26 mouse cellular contexts compared by ENCODE assay signal in genomic region chr14:123062908-123063307, GRCm38 (mm10).
DNase-seq lines count a peak whose midpoint lies in the region; ATAC-seq lines count a peak whose summit lies in the region.
"Had no signal": no experiment of that assay in that cellular context is flagged by ENCODE, and none has a peak within 500 bp of the region (broad histone marks: within the 10 kb centered on the region; RNA-seq: fewer than 3 reads in every experiment).

No protein-coding gene starts in this region.

- H3K9me3 ChIP-seq in embryonic facial prominence, embryonic 11.5 days (replicated peaks; ENCODE audit: control insufficient read depth, low read length), result no peaks in the 10 kb centered on the region
- no peaks in the 10 kb centered on the region for H3K9me3 ChIP-seq in embryonic facial prominence, embryonic 10.5 days
- no peaks in the 10 kb centered on the region for H3K9me3 ChIP-seq in embryonic facial prominence, embryonic 13.5 days
- H3K9me3 ChIP-seq: embryonic facial prominence, embryonic 15.5 days; heart, embryonic 12.5 days; heart, embryonic 15.5 days had no signal

- no peaks in the 10 kb centered on the region for H3K36me3 ChIP-seq in embryonic facial prominence, embryonic 11.5 days (replicated peaks; ENCODE audit: control insufficient read depth, insufficient read depth, low read depth, low read length)
- H3K36me3 ChIP-seq in embryonic facial prominence, embryonic 10.5 days (replicated peaks), result no peaks in the 10 kb centered on the region
- no peaks in the 10 kb centered on the region for H3K36me3 ChIP-seq in embryonic facial prominence, embryonic 13.5 days
- H3K36me3 ChIP-seq: embryonic facial prominence, embryonic 15.5 days; heart, embryonic 12.5 days; heart, embryonic 15.5 days had no signal

- no peak overlapping the region; the same call in 1 of the 2 replicates for H3K27ac ChIP-seq in embryonic facial prominence, embryonic 11.5 days (replicated peaks; ENCODE audit: low read depth, low read length)
- H3K27ac ChIP-seq in embryonic facial prominence, embryonic 10.5 days (replicated peaks), result no peak overlapping the region
- peak overlapping the region; percentile 5; the same call in 1 of the 2 replicates for H3K27ac ChIP-seq in embryonic facial prominence, embryonic 13.5 days
- H3K27ac ChIP-seq: embryonic facial prominence, embryonic 15.5 days; heart, embryonic 15.5 days; hindbrain, embryonic 14.5 days; hindbrain, postnatal 0 days had no signal

- intact Hi-C loops in left cerebral cortex, postnatal 25 days (cut with DNase I), result no loop called here

- DNase-seq in embryonic facial prominence, embryonic 11.5 days (ENCODE audit: low spot score), result peak; percentile 71
- no peak for DNase-seq in embryonic facial prominence, embryonic 10.5 days (ENCODE audit: low spot score)
- peak; percentile 20 for DNase-seq in forelimb bud, embryonic 11.5 days (ENCODE audit: low read depth, low spot score)
- DNase-seq in cerebellum, postnatal 10 days, result no peak
- no peak for DNase-seq in left cerebral cortex, postnatal 25 days (ENCODE audit: low spot score in 2 of 2)
- DNase-seq: adrenal gland, adult 2 months; adrenal gland, postnatal 14 days; cerebellum, adult 11 months; cerebellum, adult 8-10 months; cerebellum, postnatal 14 days; forebrain, postnatal 0 days; gastrocnemius, postnatal 25 days; heart, adult 18-20 months; heart, postnatal 14 days; heart, postnatal 4 days; kidney, adult 2 months had no signal

- H3K4me3 ChIP-seq in embryonic facial prominence, embryonic 11.5 days (ENCODE audit: low read depth, low read length), result no peak overlapping the region
- no peak overlapping the region for H3K4me3 ChIP-seq in embryonic facial prominence, embryonic 10.5 days
- no peak overlapping the region for H3K4me3 ChIP-seq in embryonic facial prominence, embryonic 13.5 days
- H3K4me3 ChIP-seq: embryonic facial prominence, embryonic 15.5 days; heart, embryonic 12.5 days; heart, embryonic 15.5 days had no signal

- H3K4me1 ChIP-seq in embryonic facial prominence, embryonic 11.5 days (ENCODE audit: control insufficient read depth, insufficient read depth, low read length), result no peaks in the 10 kb centered on the region
- peaks cover 16% of the 10 kb centered on the region; the same call in 1 of the 2 replicates for H3K4me1 ChIP-seq in embryonic facial prominence, embryonic 10.5 days
- H3K4me1 ChIP-seq in embryonic facial prominence, embryonic 13.5 days, result peaks cover 8% of the 10 kb centered on the region; the same call in 1 of the 2 replicates
- H3K4me1 ChIP-seq: heart, embryonic 12.5 days; heart, embryonic 15.5 days had no signal

- no peaks in the 10 kb centered on the region for H3K27me3 ChIP-seq in embryonic facial prominence, embryonic 11.5 days (ENCODE audit: control insufficient read depth, insufficient read depth, low read length)
- no peaks in the 10 kb centered on the region for H3K27me3 ChIP-seq in embryonic facial prominence, embryonic 10.5 days (replicated peaks; ENCODE audit: low read depth, poor library complexity, severe bottlenecking)
- H3K27me3 ChIP-seq in embryonic facial prominence, embryonic 13.5 days, result no peaks in the 10 kb centered on the region
- H3K27me3 ChIP-seq: heart, embryonic 12.5 days; heart, embryonic 15.5 days had no signal

- no peak overlapping the region for H3K9ac ChIP-seq in embryonic facial prominence, embryonic 11.5 days (replicated peaks; ENCODE audit: low read length)
- H3K9ac ChIP-seq in embryonic facial prominence, embryonic 13.5 days, result no peak overlapping the region
- H3K9ac ChIP-seq: embryonic facial prominence, embryonic 15.5 days; forebrain, postnatal 0 days; heart, embryonic 12.5 days; heart, embryonic 15.5 days; hindbrain, embryonic 14.5 days had no signal

- 21% methylated on average over 1 of the region's 1 CpGs for WGBS in embryonic facial prominence, embryonic 11.5 days
- 28% methylated on average over 1 of the region's 1 CpGs for WGBS in embryonic facial prominence, embryonic 10.5 days
- WGBS in embryonic facial prominence, embryonic 13.5 days, result 17% methylated on average over 1 of the region's 1 CpGs

- H3K4me2 ChIP-seq in embryonic facial prominence, embryonic 11.5 days (ENCODE audit: low read depth, low read length), result no peak overlapping the region
- no peak overlapping the region for H3K4me2 ChIP-seq in embryonic facial prominence, embryonic 13.5 days
- H3K4me2 ChIP-seq: embryonic facial prominence, embryonic 15.5 days; heart, embryonic 12.5 days; heart, embryonic 15.5 days; hindbrain, embryonic 14.5 days had no signal

- 0 out of 2 replicates have a peak, but pooled peaks have one; percentile 35 for ATAC-seq in embryonic facial prominence, embryonic 11.5 days (replicated peaks; ENCODE audit: insufficient number of reproducible peaks, low FRiP score, low TSS enrichment, low read depth)
- ATAC-seq in embryonic facial prominence, embryonic 13.5 days (ENCODE audit: insufficient number of reproducible peaks, insufficient read depth, low FRiP score, low TSS enrichment, low read depth), result no peak
- ATAC-seq: CD4-positive, CD25-positive, alpha-beta regulatory T cell, adult 4 months; forebrain, embryonic 14.5 days; forebrain, postnatal 0 days; hindbrain, postnatal 0 days; inflammation-experienced regulatory T-cells, adult 6 months; intestine, postnatal 0 days had no signal

Comparison
In these comparisons a context has a peak if more than half of its experiments do, and no peak if none do; other contexts are left out.
1. DNase-seq: peak in embryonic facial prominence, embryonic 11.5 days (single experiment) and forelimb bud, embryonic 11.5 days (single experiment); none in embryonic facial prominence, embryonic 10.5 days (single experiment), cerebellum, postnatal 10 days (0 of 2) and left cerebral cortex, postnatal 25 days (0 of 2).